Mouse (Mus musculus) MEL (cell line): ENCODE measurements at regions not wholly inside any gene's neighbourhood (a gene's known extent, or its start where the extent isn't known, plus 50 kb on each side); places are given as distances from the start of the nearest gene placed in this dataset.

Source experiments
- CTCF ChIP-seq, 3 experiments: IDR thresholded peaks in 2 of 3; conservative IDR thresholded peaks in 1 of 3; 2 replicates each; pipeline ENCODE4 v1.5.1; 2011 to 2012; ENCODE audit warnings: low read length in 3 of 3, low read depth in 2 of 3, mild to moderate bottlenecking in 2 of 3, improper control_type of control experiment in 1 of 3, inconsistent platforms in 1 of 3, mixed read lengths in 1 of 3, moderate library complexity in 1 of 3; ENCODE audit not compliant: control insufficient read depth in 1 of 3, insufficient read depth in 1 of 3, poor library complexity in 1 of 3, severe bottlenecking in 1 of 3
- GABPA ChIP-seq: IDR thresholded peaks from 2 replicates; pipeline ENCODE4 v1.6.1; 2012; ENCODE audit warnings: low read depth, mild to moderate bottlenecking, inconsistent platforms, low read length, improper control_type of control experiment, moderate library complexity
- GATA1 ChIP-seq: IDR thresholded peaks from 2 replicates; pipeline ENCODE4 v1.6.1; 2011; ENCODE audit warnings: low read depth, low read length, improper control_type of control experiment
- MAX ChIP-seq: IDR thresholded peaks from 2 replicates; pipeline ENCODE4 v1.6.1; 2011; ENCODE audit warnings: low read length, improper control_type of control experiment
- MEF2A ChIP-seq: IDR thresholded peaks from 2 replicates; pipeline ENCODE4 v1.6.1; 2014; ENCODE audit warnings: low read depth, mild to moderate bottlenecking, inconsistent platforms, low read length, improper control_type of control experiment; ENCODE audit not compliant: poor library complexity, insufficient replicate concordance, severe bottlenecking; ENCODE audit errors: extremely low read depth
- NELFE ChIP-seq: IDR thresholded peaks from 2 replicates; pipeline ENCODE4 v1.6.1; 2011; ENCODE audit warnings: low read depth, low read length, improper control_type of control experiment
- POLR2A ChIP-seq, 2 experiments: IDR thresholded peaks; 2 replicates each; pipeline ENCODE4 v1.6.1; 2011 to 2012; ENCODE audit warnings: low read length in 2 of 2, mild to moderate bottlenecking in 2 of 2, control low read depth in 1 of 2, improper control_type of control experiment in 1 of 2, low read depth in 1 of 2, moderate library complexity in 1 of 2; ENCODE audit not compliant: control insufficient read depth in 1 of 2, insufficient read depth in 1 of 2, poor library complexity in 1 of 2

DNA sequence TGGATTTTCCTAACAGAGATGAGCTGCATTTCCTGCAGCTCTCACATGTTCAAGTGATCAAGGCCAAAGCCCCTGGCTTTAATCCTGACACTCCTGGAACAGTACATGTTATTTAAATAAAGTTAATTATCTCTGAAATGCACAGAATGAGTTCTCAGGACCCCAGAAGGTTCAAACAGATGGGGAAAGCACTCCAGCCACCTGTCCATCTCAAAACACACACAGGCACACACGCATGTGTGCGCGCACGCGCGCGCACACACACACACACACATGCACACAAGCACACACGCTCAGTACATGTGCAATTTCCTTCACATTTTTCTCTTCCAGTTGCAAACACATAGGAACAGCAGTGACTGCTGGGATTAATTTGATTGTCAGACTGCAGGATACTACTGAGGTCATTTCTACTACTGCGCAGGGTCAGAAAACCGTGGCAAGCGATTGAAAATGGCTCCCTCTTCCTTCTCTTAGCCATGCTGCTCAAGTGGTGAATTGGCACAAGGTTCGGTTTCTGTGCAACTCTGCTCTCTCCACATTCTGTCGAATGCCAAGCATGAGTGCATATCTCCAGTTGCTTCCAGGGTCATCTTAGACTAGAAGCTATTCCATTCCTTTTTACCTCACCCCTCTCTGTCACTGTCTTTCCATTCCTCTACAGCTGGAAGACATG lies 175.4 kb downstream of the Htr7 start:
- TF ChIP-seq CTCF (IDR thresholded peaks at IDR 0.05 in 2 of 3, conservative IDR thresholded peaks at IDR 0.05 in 1 of 3; ENCODE audit: control insufficient read depth in 1 of 3, insufficient read depth in 1 of 3, low read depth in 2 of 3, low read length in 3 of 3, poor library complexity in 1 of 3, severe bottlenecking in 1 of 3) (no peak), MEF2A (no peak), GATA1 (no peak), MAX (no peak), NELFE (no peak), GABPA (no peak), POLR2A (IDR thresholded peaks at IDR 0.05; ENCODE audit: control insufficient read depth in 1 of 2, insufficient read depth in 1 of 2, low read depth in 1 of 2, low read length in 2 of 2, poor library complexity in 1 of 2) (no peak)
